Mouse (Mus musculus) G1E (cell line): Measurements from ENCODE around the gene Klhl3.

Experiments
- CTCF ChIP-seq: IDR thresholded peaks from 2 replicates; pipeline ENCODE4 v1.5.1; 2012; ENCODE audit warnings: low read depth, low read length, inconsistent platforms, mixed read lengths
- GATA1 ChIP-seq: IDR thresholded peaks from 2 replicates; pipeline ENCODE4 v1.6.1; 2012; ENCODE audit warnings: borderline replicate concordance, low read length, inconsistent platforms, mixed read lengths
- GATA2 ChIP-seq: IDR thresholded peaks from 2 replicates; pipeline ENCODE4 v1.6.1; 2012; ENCODE audit warnings: low read depth, low read length, inconsistent platforms, borderline replicate concordance
- POLR2AphosphoS5 ChIP-seq: IDR thresholded peaks from 2 replicates; pipeline ENCODE4 v1.6.1; 2012; ENCODE audit warnings: low read depth, low read length, inconsistent platforms; ENCODE audit not compliant: insufficient replicate concordance
- TAL1 ChIP-seq: conservative IDR thresholded peaks from 2 replicates; pipeline ENCODE4 v1.6.1; 2012; ENCODE audit warnings: low read depth, low read length, inconsistent platforms, mixed read lengths

GRCm38 (mm10) chr13:58129687-58130246 is 16.4 kb upstream of the Klhl3 start:
- no peak for TF ChIP-seq CTCF
- no peak for TF ChIP-seq GATA1
- no peak for TF ChIP-seq GATA2
- TF ChIP-seq TAL1: no peak
- no peak for TF ChIP-seq POLR2AphosphoS5
